Mouse (Mus musculus) limb, embryonic 14.5 days (tissue): ENCODE results near the gene Ndst2. TPM values are rescaled to one million over a fixed set of nuclear protein-coding genes. Genes with fewer than 3 reads are reported as not detected.

Experiments used
- ATAC-seq: fragments of 200-750 bp; cut with Nextera tagmentation; 2 replicates; pipeline ENCODE4 v1.8.0; 2017; ENCODE audit warnings: low read depth, moderate number of reproducible peaks, moderate TSS enrichment; ENCODE audit not compliant: low FRiP score
- DNase-seq: peaks from one replicate; pipeline ENCODE4 v3.0.0-alpha.2; 2015; ENCODE audit warnings: low spot score
- H3K27ac ChIP-seq: fragments of 300-500 bp; sonication (generic); replicated peaks from 2 replicates; pipeline ENCODE4 v1.5.1; 2014; ENCODE audit warnings: low read depth, mild to moderate bottlenecking, low read length, moderate library complexity, mixed read lengths
- H3K27me3 ChIP-seq: fragments of 300-500 bp; sonication (generic); 2 replicates; pipeline ENCODE4 v1.6.1; 2014; ENCODE audit warnings: low read length, mixed read lengths; ENCODE audit not compliant: control insufficient read depth, insufficient read depth
- H3K36me3 ChIP-seq: fragments of 300-500 bp; sonication (generic); 2 replicates; pipeline ENCODE4 v1.6.1; 2014; ENCODE audit warnings: mild to moderate bottlenecking, low read length, moderate library complexity, mixed read lengths; ENCODE audit not compliant: control insufficient read depth, insufficient read depth
- H3K4me1 ChIP-seq: fragments of 300-500 bp; sonication (generic); 2 replicates; pipeline ENCODE4 v1.6.1; 2014; ENCODE audit warnings: antibody characterized with exemption, low read length, mixed read lengths; ENCODE audit not compliant: control insufficient read depth, insufficient read depth
- H3K4me2 ChIP-seq: fragments of 300-500 bp; sonication (generic); replicated peaks from 2 replicates; pipeline ENCODE4 v1.6.1; 2014; ENCODE audit warnings: low read depth, mild to moderate bottlenecking, low read length, moderate library complexity; ENCODE audit not compliant: severe bottlenecking
- H3K4me3 ChIP-seq: fragments of 300-500 bp; sonication (generic); replicated peaks from 2 replicates; pipeline ENCODE4 v1.5.1; 2014; ENCODE audit warnings: low read length
- H3K9ac ChIP-seq: fragments of 300-500 bp; sonication (generic); 2 replicates; pipeline ENCODE4 v1.6.1; 2014; ENCODE audit warnings: mild to moderate bottlenecking, low read depth, low read length, moderate library complexity; ENCODE audit not compliant: severe bottlenecking
- H3K9me3 ChIP-seq: fragments of 300-500 bp; sonication (generic); 2 replicates; pipeline ENCODE4 v1.6.1; 2016; ENCODE audit warnings: low read length; ENCODE audit not compliant: control insufficient read depth
- POLR2A ChIP-seq: fragments of 200-500 bp; IDR thresholded peaks from 2 replicates; pipeline ENCODE4 v1.8.0; 2012; ENCODE audit warnings: inconsistent platforms, mild to moderate bottlenecking, moderate library complexity, borderline replicate concordance; ENCODE audit not compliant: insufficient read depth, insufficient read length; ENCODE audit errors: extremely low read depth
- WGBS: fragments of 180-500 bp; shearing (Covaris S2); extraction: QIAGEN DNeasy Blood & Tissue Kit; methylation state at CpG from one replicate; pipeline ENCODE4 v1.1.7; 2014; 5-methylcytosine and 5-hydroxymethylcytosine counted together
- polyA plus RNA-seq, 2 experiments: library from polyadenylated mRNA; depleted of rRNA in 1 of 2; stranded (reverse) in 1 of 2; unstranded in 1 of 2; fragments of >200 nt; fragmentation: Nextera tagmentation in 1 of 2; extraction: Ambion mirVana in 1 of 2; gene quantifications; 2 replicates each; pipeline versions ENCODE4 v1.2.1 to v1.2.3; 2012 to 2014

Ndst2 gene
- polyA plus RNA-seq, 2 experiments = 36.5 to 65.9 TPM

DNA sequence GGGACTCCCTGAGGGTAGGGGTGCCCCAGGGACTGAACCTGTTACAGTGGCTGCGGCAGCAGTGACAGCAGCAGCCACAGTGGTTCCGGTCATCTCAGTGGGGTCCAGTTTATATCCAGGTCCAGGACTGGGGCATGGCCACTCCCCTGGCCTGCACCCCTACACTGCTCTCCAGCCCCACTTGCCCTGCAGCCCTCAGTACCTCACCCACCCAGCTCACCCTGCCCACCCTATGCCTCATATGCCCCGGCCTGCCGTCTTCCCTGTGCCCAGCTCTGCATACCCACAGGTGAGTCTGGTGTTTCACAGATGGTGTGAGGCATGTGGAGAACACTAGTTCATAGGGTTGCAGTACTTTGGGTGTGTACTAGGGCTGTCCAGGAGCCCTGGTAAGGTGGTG is 13.0 kb downstream of the Ndst2 start:
- no peak overlapping the region for H3K4me3 ChIP-seq
- H3K27ac ChIP-seq = no peak overlapping the region
- no peak overlapping the region for H3K4me2 ChIP-seq
- H3K4me1 ChIP-seq = no peaks in the 10 kb centered on the region
- WGBS = 87% methylated on average over 4 of the region's 4 CpGs
- ATAC-seq = no peak
- peaks cover 98% of the 10 kb centered on the region for H3K36me3 ChIP-seq
- no peaks in the 10 kb centered on the region for H3K9me3 ChIP-seq
- no peak for TF ChIP-seq POLR2A
- 0 out of 2 replicates have a peak overlapping the region, but pooled peaks have one; percentile 2 for H3K9ac ChIP-seq
- H3K27me3 ChIP-seq = no peaks in the 10 kb centered on the region
- DNase-seq = no peak

DNA sequence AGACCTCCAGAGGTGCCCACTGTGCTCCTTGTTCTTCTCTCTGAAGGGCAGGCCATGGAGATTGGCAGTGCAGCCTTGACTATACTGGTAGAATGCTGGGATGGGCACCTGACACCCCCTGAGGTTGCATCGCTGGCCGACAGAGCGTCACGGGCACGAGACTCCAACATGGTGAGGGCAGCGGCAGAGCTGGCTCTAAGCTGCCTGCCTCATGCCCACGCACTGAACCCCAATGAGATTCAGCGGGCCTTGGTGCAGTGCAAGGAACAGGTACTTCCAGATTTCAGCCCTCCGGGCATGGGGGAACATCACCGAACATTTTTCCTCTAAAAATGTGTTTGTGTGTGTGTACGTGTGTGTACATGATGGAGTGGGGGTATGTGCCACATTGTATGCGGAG is 14.6 kb downstream of the Ndst2 start:
- Histone ChIP-seq H3K27me3 (no peaks in the 10 kb centered on the region), H3K4me2 (no peak overlapping the region), H3K27ac (no peak overlapping the region), H3K4me3 (no peak overlapping the region), H3K36me3 (peaks cover 98% of the 10 kb centered on the region), H3K9me3 (no peaks in the 10 kb centered on the region), H3K9ac (no peak overlapping the region), H3K4me1 (no peaks in the 10 kb centered on the region)
- no peak for TF ChIP-seq POLR2A
- ATAC-seq = no peak
- no peak for DNase-seq
- whole genome bisulfite sequencing = 92% methylated on average over 12 of the region's 12 CpGs

DNA sequence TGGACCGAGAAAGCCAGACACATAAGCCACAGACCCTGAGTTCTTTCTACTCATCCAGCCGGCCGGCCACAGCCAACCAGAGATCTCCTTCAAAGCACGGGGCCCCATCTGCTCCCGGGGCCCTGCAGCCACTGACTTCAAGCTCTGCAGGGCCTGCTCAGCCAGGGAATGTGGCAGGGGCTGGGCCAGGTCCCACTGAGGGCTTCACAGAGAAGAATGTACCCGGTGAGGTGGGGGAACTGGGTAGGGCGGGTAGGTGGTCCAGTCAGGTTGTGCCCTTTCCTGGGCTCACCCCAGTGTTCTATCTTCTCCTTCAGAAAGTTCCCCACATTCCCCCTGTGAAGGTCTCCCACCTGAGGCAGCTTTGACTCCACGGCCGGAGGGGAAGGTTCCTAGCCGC is 15.9 kb downstream of the Ndst2 start:
- H3K36me3 ChIP-seq = peaks cover 98% of the 10 kb centered on the region
- no peak overlapping the region for H3K9ac ChIP-seq
- no peak overlapping the region for H3K4me2 ChIP-seq
- no peak overlapping the region for H3K4me3 ChIP-seq
- no peak overlapping the region for H3K27ac ChIP-seq
- no peak for DNase-seq
- 81% methylated on average over 10 of the region's 10 CpGs for WGBS
- no peaks in the 10 kb centered on the region for H3K9me3 ChIP-seq
- no peak for TF ChIP-seq POLR2A
- ATAC-seq = no peak
- H3K27me3 ChIP-seq = no peaks in the 10 kb centered on the region
- H3K4me1 ChIP-seq = no peaks in the 10 kb centered on the region

GRCm38 (mm10) chr14:20713832-20714231 is 20.5 kb downstream of the Ndst2 start:
- DNase-seq (no peak), ATAC-seq (no peak)
- 87% methylated on average over 11 of the region's 11 CpGs for WGBS
- Histone ChIP-seq H3K9ac (no peak overlapping the region), H3K9me3 (no peaks in the 10 kb centered on the region), H3K27ac (no peak overlapping the region), H3K4me3 (no peak overlapping the region), H3K27me3 (no peaks in the 10 kb centered on the region), H3K4me2 (no peak overlapping the region), H3K36me3 (peaks cover 83% of the 10 kb centered on the region), H3K4me1 (peaks cover 5% of the 10 kb centered on the region)
- TF ChIP-seq POLR2A = no peak

- no peak for TF ChIP-seq POLR2A
- Histone ChIP-seq H3K36me3 (peaks cover 44% of the 10 kb centered on the region), H3K4me3 (peak overlapping the region; percentile 99), H3K27ac (no peak overlapping the region), H3K27me3 (no peaks in the 10 kb centered on the region), H3K9ac (peak overlapping the region; percentile 94), H3K4me1 (peaks cover 15% of the 10 kb centered on the region), H3K9me3 (no peaks in the 10 kb centered on the region), H3K4me2 (peak overlapping the region; percentile 75)
- WGBS = 2% methylated on average over 10 of the region's 10 CpGs
- DNase-seq (no peak), ATAC-seq (no peak)
Observed at GRCm38 (mm10) chr14:20708239-20708638, 26.1 kb downstream of the Ndst2 start.
